Mouse (Mus musculus) heart, embryonic 16.5 days (tissue): ENCODE data around the gene Gab2. TPM values are rescaled to one million over a fixed set of nuclear protein-coding genes. Genes with fewer than 3 reads are reported as not detected.

Experiments
- ATAC-seq: fragments of 200-750 bp; cut with Nextera tagmentation; replicated peaks from 2 replicates; pipeline ENCODE4 v1.8.0; 2017; ENCODE audit warnings: moderate number of reproducible peaks; ENCODE audit not compliant: insufficient read depth, low FRiP score; ENCODE audit errors: extremely low read depth
- H3K27ac ChIP-seq: fragments of 300-500 bp; sonication (generic); 2 replicates; pipeline ENCODE4 v1.5.1; 2014; ENCODE audit warnings: mild to moderate bottlenecking, low read length, control low read depth, moderate library complexity
- H3K27me3 ChIP-seq: fragments of 300-500 bp; sonication (generic); 2 replicates; pipeline ENCODE4 v1.6.1; 2014; ENCODE audit warnings: low read length, mixed read lengths; ENCODE audit not compliant: control insufficient read depth, insufficient read depth
- H3K36me3 ChIP-seq: fragments of 300-500 bp; sonication (generic); 2 replicates; pipeline ENCODE4 v1.6.1; 2014; ENCODE audit not compliant: control insufficient read depth, insufficient read depth
- H3K4me1 ChIP-seq: fragments of 300-500 bp; sonication (generic); 2 replicates; pipeline ENCODE4 v1.6.1; 2014; ENCODE audit warnings: low read length, mixed read lengths; ENCODE audit not compliant: control insufficient read depth, insufficient read depth
- H3K4me2 ChIP-seq: fragments of 300-500 bp; sonication (generic); 2 replicates; pipeline ENCODE4 v1.6.1; 2014; ENCODE audit warnings: low read depth, mild to moderate bottlenecking, control low read depth, low read length
- H3K4me3 ChIP-seq: fragments of 300-500 bp; sonication (generic); 2 replicates; pipeline ENCODE4 v1.5.1; 2014; ENCODE audit warnings: mild to moderate bottlenecking, control low read depth, low read length
- H3K9ac ChIP-seq: fragments of 300-500 bp; sonication (generic); 2 replicates; pipeline ENCODE4 v1.6.1; 2014; ENCODE audit warnings: low read length, control low read depth
- H3K9me3 ChIP-seq: fragments of 300-500 bp; sonication (generic); replicated peaks from 2 replicates; pipeline ENCODE4 v1.6.1; 2016; ENCODE audit warnings: low read length; ENCODE audit not compliant: control insufficient read depth
- WGBS: fragments of 180-500 bp; shearing (Covaris S2); extraction: QIAGEN DNeasy Blood & Tissue Kit; methylation state at CpG from one replicate; pipeline ENCODE4 v1.1.7; 2014; 5-methylcytosine and 5-hydroxymethylcytosine counted together
- polyA plus RNA-seq: library from polyadenylated mRNA; unstranded; fragments of >200 nt; fragmentation: Nextera tagmentation; extraction: Ambion mirVana; gene quantifications from 2 replicates; pipeline ENCODE4 v1.2.1, GENCODE M21; 2015

Gene Gab2
- polyA plus RNA-seq, 1 experiment from 2014 or later = 6.6 TPM

DNA sequence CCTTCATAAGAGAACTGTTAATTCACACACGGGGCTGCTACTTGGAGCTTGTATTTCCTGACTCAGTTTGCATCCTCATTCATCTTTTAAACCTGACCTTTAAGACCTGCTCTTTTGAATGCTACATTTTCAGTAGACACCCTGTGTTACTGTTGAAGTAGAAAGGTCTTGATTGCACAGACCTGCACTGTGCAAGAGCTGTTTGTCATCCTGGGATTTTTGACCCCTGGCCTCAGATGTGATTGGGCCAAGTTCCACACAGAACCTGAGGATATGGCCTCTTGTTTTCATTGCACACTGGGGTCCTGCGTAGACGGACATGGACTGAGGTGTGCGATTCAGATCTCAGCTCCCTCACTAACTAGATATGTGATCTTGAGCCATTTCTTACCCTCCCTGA is 257.2 kb downstream of the Gab2 start:
- 0 out of 2 replicates have a peak, but pooled peaks cover 2% of the 10 kb centered on the region for H3K4me1 ChIP-seq

DNA sequence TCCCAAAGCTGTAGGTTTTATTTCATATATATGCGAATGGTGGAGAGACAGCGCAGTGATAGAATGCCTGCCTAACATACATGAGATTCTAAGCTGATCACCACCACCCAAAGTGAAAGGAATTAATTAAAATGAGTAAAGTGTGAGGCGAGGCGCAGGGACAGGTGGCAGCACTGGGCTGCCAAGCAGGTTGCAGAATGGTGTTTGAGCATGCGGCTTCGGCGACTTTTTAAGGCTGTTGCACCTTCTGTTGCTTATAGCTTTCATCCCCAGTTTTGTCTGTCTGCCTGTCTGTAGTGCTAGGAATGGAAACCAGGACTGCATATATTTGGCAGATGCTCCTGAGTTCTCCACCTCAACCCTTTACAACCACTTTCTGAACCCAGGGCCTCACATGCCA is 258.2 kb downstream of the Gab2 start:
- Histone ChIP-seq H3K27ac (no peak overlapping the region), H3K9ac (no peak overlapping the region), H3K27me3 (no peaks in the 10 kb centered on the region), H3K4me1 (0 out of 2 replicates have a peak, but pooled peaks cover 2% of the 10 kb centered on the region), H3K9me3 (no peaks in the 10 kb centered on the region), H3K4me3 (no peak overlapping the region), H3K4me2 (no peak overlapping the region), H3K36me3 (no peaks in the 10 kb centered on the region)
- no peak for ATAC-seq
- WGBS = 91% methylated on average over 7 of the region's 7 CpGs

More for the DNA sequence above, 257.2 kb downstream of the Gab2 start:
- Histone ChIP-seq H3K4me2 (no peak overlapping the region), H3K9ac (no peak overlapping the region), H3K27me3 (no peaks in the 10 kb centered on the region), H3K9me3 (no peaks in the 10 kb centered on the region), H3K36me3 (no peaks in the 10 kb centered on the region), H3K27ac (no peak overlapping the region), H3K4me3 (no peak overlapping the region)
- 82% methylated on average over 4 of the region's 4 CpGs for WGBS
- no peak for ATAC-seq

DNA sequence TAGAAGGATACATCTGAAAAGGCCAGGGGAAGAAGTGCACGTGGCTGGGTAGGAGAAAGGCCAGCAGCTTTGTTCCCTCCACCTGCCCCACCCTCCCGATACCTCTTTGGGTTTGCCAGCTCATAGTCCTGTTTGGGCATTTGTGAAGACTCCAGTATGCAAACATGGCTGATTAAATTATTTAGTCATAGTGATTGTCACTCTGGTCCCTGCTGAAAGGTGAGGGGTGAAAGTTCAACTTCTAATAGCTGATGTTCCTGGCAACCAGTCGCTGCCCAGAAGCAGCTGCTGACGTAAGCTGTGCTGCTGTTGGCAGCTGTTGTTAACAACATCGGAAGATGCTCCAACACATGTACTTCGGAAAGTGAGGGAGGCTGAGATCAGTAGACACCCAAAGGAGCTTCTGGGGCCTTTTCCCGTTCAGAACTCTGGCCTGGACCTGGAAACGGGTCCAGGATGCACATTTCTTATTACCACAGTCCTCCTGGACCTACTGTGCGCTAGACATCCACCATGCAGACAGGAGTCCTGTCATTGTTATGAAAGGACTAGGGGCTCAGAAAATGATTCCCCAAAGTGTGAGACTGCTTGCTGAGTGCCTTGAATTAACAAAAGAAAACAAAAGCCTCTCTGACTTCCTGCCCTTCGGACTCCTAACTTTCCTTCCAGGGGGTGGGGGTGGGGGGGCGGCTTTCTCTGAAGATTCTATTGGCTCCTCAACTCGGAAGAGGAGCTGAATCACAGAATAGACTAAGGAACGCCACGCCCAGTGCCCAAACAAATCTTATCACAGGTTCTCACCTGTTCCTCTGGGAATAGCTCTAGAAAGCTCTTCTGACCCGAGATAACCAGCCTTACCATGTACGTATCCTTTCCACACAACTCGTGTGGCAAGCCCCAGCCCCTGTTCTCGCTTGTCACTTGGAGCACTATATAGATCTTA is 259.8 kb downstream of the Gab2 start:
- Histone ChIP-seq H3K4me2 (no peak overlapping the region), H3K27ac (no peak overlapping the region), H3K4me1 (0 out of 2 replicates have a peak, but pooled peaks cover 2% of the 10 kb centered on the region), H3K27me3 (no peaks in the 10 kb centered on the region), H3K9ac (no peak overlapping the region), H3K4me3 (no peak overlapping the region), H3K9me3 (no peaks in the 10 kb centered on the region), H3K36me3 (no peaks in the 10 kb centered on the region)
- no peak for ATAC-seq
- WGBS = 43% methylated on average over 18 of the region's 18 CpGs

DNA sequence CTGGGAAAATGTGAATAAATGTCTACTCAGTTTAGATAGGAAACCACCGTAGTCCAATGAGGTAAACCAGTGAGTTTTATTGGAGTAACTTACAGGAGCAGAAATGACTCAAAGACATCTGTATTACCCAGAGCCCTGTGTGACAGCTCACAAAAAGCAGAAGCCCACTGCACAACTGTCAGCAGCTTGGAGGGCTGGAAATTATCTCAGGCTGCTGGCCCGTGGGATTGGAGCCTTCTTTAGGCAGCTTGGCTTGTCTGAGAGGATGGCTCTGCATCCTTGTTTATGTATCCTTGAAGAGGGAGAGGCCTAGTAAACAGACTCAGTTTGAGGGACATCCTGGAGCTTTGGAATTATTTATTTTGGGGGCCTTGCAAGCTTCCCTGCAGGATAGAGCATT is 261.6 kb downstream of the Gab2 start:
- Histone ChIP-seq H3K4me1 (0 out of 2 replicates have a peak, but pooled peaks cover 2% of the 10 kb centered on the region), H3K27me3 (no peaks in the 10 kb centered on the region), H3K27ac (no peak overlapping the region), H3K9me3 (no peaks in the 10 kb centered on the region), H3K4me3 (no peak overlapping the region), H3K36me3 (no peaks in the 10 kb centered on the region), H3K4me2 (no peak overlapping the region), H3K9ac (no peak overlapping the region)
- WGBS = 29% methylated on average over 2 of the region's 2 CpGs
- ATAC-seq = no peak

DNA sequence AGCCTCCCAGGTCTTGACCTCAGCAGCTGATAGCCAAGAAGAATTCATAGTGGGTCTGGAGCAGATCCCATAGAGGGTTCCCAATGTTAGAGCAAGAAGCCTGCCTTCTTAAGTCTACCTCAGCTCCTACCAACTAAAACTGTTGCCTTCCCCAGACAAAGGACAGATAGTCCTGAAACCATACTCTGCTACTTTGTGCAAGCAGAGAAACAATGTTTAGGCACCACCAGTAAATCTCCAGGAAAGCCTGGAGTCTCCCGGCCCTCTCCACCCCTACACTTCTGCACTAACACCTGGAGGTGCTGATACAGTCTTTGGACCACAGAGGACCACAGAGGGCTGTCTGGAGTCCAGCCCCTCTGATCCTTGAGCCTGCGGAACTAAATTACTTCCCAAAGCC is 263.3 kb downstream of the Gab2 start:
- Histone ChIP-seq H3K36me3 (no peaks in the 10 kb centered on the region), H3K9me3 (no peaks in the 10 kb centered on the region), H3K4me2 (no peak overlapping the region), H3K4me3 (no peak overlapping the region), H3K27me3 (no peaks in the 10 kb centered on the region), H3K9ac (no peak overlapping the region), H3K27ac (no peak overlapping the region), H3K4me1 (0 out of 2 replicates have a peak, but pooled peaks cover 2% of the 10 kb centered on the region)
- ATAC-seq = no peak
- 72% methylated on average over 2 of the region's 2 CpGs for WGBS

DNA sequence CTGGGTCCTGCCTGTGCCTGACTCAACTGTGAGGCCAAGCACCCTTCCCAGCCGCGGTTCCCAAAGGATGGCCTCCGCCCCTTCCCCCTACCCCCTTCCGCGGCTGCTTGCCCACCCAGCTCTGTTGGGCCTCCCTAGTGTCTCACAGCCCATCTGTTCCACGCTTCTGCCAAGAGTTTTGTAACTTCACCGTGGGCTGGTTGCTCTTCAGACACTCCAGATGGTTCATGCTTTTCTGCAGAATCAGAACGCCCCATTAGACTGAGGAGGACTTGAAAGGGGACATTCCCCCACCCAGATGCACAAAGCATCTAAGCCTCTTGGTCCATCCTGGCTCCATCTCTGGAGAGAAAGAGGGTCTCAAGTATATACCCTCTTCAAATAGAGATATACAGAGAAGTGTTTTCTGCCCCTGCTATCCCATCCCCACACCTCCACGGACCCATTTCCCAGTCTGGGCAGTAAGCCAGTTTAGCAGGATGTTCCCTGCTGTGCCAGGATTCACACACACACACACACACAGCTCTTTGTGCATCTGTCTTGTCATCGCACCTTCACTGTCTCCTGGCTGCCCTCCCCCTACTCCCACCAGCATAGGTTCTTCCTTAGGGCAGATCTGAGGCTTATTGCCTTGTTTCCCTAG is 264.0 kb downstream of the Gab2 start:
- Histone ChIP-seq H3K27me3 (no peaks in the 10 kb centered on the region), H3K36me3 (no peaks in the 10 kb centered on the region), H3K9me3 (no peaks in the 10 kb centered on the region), H3K9ac (no peak overlapping the region), H3K4me2 (no peak overlapping the region), H3K4me1 (0 out of 2 replicates have a peak, but pooled peaks cover 2% of the 10 kb centered on the region), H3K4me3 (no peak overlapping the region), H3K27ac (no peak overlapping the region)
- 54% methylated on average over 10 of the region's 10 CpGs for WGBS
- ATAC-seq = no peak

DNA sequence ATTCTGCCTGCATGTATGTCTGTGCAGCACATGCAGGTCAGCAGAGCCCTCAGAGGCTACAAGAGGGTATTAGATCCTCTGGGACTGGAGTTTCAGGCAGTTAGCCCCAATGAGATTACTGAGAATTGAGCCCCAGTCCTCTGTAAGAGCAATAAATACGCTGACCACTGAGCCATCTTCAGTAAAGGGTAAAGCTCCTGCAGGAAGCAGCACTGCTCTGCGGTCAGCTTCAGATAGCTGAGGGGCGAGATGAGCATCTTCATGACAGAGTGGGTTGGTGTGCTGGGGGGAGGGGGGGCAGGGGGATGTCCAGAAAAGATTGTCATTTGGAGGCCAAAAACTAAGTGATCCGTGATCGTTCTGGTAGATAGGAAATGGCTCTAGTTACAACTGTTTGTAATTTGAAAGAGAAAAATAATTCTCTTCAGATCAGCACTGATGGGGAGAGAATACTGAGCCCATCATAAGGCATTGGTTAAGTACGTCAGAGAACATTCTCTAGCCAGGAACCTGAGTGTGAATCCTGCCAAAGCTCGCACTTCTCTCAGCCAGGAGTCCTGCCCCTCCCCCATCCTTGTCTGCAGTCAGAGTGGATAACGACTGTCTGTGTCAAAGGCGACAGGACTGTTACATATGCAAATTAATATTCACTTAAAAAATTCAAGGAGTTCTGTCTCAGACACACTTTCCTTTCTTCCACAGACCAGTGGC is 264.9 kb downstream of the Gab2 start:
- Histone ChIP-seq H3K27me3 (no peaks in the 10 kb centered on the region), H3K9me3 (no peaks in the 10 kb centered on the region), H3K36me3 (no peaks in the 10 kb centered on the region), H3K27ac (no peak overlapping the region), H3K4me1 (0 out of 2 replicates have a peak, but pooled peaks cover 2% of the 10 kb centered on the region), H3K4me2 (no peak overlapping the region), H3K9ac (no peak overlapping the region), H3K4me3 (no peak overlapping the region)
- no peak for ATAC-seq
- 71% methylated on average over 9 of the region's 9 CpGs for WGBS

DNA sequence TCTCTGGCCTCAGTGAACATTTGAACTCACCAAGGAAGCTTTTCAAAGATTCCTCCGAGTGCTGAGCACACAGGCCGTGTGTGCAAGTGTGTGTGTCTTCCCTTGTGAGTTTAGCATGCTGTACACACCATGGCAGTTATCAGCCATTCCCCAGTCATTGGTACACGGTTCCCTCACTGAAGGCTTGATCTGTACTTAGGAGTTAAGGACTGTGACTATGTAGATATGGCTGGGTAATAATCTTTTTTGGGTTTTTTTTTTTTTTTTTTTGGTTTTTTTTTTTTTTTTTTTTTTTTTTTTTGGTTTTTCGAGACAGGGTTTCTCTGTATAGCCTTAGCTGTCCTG is 265.4 kb downstream of the Gab2 start:
- Histone ChIP-seq H3K4me1 (0 out of 2 replicates have a peak, but pooled peaks cover 2% of the 10 kb centered on the region), H3K4me2 (no peak overlapping the region), H3K9me3 (no peaks in the 10 kb centered on the region), H3K9ac (no peak overlapping the region), H3K27ac (no peak overlapping the region), H3K36me3 (no peaks in the 10 kb centered on the region), H3K4me3 (no peak overlapping the region), H3K27me3 (no peaks in the 10 kb centered on the region)
- WGBS = 79% methylated on average over 3 of the region's 4 CpGs
- no peak for ATAC-seq
